Mouse (Mus musculus) layer of hippocampus, postnatal 25 days (tissue): ENCODE results near the gene Dlgap4. TPM values are rescaled to one million over a fixed set of nuclear protein-coding genes. Genes with fewer than 3 reads are reported as not detected.
"Not testable (repeated sequence)": the region's sequence is repeated elsewhere in the genome, so short reads cannot be mapped to it uniquely, and the experiment has no call there.

ENCODE experiments used
- DNase-seq, 2 experiments: peaks; one replicate each; pipeline ENCODE4 v3.0.0; 2022; ENCODE audit warnings: mixed read lengths in 2 of 2, low spot score in 1 of 2; ENCODE audit errors: extremely low spot score in 1 of 2
- total RNA-seq, 2 experiments: library from RNA; stranded (reverse); gene quantifications; 2 replicates each; pipeline ENCODE4 v1.2.3; 2021

Gene Dlgap4
- total RNA-seq, 2 experiments from 2014 or later, result 180 to 211 TPM

DNA sequence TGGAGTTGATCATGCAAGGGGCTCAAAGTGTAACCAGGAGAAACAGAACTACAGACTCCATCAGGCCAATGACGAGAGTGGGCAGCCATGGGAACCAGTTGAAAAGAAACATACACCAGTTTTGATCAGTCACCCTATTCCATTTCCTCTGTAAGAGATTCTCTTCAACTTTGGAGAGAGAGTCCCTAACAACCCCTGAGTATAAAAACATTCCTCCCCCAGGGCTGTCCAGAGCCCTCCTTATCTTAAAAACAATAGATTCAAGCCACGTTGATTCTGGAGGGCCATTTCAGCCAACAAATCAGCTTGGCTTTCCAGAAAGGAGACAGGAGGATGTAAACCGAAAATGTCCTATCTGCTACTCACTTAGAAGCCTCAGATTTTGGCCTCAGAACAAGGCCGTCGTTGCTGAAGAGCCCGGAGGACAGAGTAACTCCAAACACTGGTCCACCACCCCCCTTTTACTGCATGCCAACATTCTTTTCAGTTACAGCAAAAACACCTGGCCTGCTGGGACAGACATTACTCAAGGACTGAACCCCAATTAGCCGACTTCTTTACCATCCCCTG, 170.6 kb downstream of the Dlgap4 start:
- no peak for DNase-seq

DNA sequence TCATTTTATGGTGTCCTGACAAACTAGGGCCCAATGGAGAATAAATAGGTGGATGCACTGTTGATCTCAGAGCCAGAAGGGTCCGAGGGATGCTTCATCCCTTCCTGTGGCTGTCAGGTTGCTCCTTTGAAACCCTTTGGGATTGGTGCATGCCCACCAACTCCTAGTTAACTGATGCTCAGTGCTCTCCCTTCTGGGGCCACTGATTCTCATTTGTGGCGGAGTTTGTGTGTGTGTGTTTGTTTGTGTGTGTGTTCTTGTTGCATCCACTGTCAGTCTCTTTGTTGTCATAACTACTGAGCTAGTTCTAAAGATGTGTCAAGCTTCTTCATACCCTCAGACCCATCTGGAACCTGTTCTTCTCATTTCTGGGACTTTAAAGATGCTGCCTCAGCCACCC, 171.4 kb downstream of the Dlgap4 start:
- DNase-seq, result no peak

DNA sequence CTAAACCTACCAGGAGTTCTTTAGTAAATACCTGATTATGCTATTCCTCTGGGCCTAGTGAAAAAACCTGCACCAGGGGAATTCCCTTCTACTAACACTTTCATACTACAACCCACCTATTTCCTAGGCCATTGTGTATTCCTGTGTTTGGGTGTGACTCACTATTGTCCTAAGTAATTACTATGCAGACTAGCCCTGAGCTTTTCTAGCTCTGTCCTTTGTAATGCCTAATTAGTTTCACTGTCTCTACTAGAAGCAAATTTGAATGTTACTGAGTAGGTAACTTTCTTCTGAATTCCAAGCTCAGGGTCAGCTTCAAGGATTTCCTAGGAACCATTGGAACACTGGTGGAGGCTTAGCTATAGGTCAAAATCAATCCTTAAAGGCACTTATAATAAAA, 172.9 kb downstream of the Dlgap4 start:
- not testable (repeated sequence) for DNase-seq

DNA sequence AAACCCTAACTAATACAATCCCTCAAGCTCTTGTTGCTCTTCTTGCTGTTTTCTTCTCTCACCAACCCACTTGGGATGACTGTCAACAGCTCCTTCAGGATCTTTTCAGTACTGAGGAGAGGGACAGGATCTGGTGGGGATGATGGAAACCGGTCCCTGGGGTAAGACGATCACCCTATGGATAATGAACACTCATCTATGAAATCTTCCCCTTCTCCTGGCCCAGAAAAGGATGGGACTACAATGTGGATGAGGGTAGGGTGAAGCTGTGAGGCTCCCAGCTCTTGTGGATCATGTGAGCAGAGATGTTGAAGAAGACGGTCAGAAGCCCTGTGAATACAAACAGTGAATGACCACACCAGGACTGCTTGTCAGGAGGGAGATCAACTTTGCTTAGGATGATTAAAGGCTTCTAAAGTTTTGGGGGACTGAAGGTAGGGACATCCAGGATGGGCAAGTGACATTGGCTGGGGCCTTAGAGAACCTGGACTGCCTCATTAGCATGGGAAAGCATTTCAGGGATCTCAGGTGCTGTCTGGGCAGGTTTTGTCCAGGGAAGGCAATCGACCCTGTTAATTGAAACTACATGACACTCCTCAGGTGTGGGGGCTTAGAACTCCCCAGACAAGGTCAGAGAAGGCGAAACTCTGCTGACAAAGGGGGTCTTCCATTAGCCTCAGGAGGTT, 173.7 kb downstream of the Dlgap4 start:
- no peak for DNase-seq

DNA sequence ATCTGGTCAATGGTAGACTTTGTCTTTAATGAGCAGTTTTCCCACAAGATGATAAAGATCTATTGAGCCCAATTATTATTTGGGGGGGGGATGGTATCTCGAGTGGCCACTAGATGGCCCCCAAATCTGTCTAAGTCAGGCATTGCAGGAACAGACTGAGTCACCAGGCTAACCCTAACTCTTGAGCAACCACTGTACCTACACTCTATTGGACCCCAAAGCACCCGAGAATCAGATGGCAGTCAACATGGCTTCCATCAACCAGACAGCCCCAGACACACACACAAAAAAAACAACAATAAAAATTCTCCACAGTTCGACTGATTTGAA, 174.2 kb downstream of the Dlgap4 start:
- no peak for DNase-seq

DNA sequence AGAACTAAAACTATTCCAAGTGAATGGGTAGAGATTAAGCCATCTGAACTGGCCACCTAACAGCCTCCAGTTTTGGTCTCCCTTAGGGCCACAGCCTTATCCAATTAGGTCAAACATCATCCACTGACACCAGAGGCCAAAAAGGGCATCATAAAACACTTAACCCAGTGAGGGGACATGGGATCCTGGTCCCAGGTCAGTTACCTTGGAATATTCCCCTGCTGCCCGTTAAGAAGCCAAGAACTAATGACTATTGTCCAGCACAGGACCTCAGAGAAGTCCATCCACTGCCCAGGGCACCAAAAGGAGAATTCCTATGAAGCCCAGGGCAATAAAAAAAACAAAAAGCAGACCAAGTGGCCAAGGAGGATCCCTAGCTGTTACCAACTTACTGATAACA, 175.3 kb downstream of the Dlgap4 start:
- no peak for DNase-seq

DNA sequence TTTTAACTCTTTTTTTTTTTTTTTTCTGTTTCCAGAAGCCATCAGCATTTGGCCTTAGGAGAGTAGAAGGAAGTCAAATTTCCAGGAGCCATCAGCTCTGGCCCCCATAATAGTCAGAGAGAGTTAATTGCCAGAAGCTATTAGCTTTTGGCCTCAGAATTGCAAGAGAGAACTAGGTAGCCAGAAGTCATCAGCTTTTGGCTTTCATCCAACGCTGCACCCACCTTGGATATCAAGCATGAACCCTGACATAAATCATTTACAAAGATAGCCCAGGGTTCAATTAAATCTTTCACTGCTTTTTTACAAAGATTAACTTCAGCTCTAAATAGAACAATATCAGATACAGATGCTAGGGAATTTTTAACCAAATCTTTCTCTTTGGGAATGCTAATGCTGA, 185.0 kb downstream of the Dlgap4 start:
- DNase-seq, result no peak

DNA sequence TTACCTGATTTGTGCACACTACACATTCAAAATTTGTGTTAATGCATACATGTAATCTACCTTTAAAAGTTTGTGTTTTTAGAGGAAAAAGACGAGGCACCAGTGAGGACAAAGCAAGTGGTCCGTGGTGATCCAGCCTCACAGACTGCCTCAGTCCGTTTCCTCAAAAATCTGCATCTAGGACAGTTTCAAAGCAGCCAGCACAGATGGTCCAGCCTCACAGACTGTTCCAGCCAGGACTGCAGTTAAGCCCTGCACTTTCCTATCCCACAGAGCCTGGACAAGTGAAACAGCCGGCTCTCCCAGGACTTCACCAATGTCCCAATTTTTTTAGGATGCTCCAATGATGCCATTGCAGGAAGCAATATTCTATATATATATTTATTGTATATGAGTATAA, 187.5 kb downstream of the Dlgap4 start:
- no peak for DNase-seq

DNA sequence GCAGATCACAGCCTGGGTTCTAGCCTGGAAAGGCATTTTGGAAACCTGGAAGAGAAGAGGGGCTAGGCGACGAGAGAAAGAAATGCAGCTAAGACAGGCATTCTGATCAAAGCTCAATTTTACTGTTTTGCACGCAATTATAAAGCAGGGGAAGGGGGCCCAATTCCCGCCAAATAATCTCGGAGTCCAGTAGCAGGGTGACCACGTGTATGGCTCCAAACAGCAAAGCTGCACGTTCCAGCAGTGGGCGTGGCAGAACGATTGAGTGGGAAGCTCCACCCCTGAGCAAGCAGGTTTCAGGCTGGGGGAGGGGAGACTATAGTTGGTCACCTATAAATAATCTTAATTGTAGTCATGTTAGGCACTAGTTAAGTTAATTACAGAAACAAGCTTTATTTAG, 188.6 kb downstream of the Dlgap4 start:
- DNase-seq, result not testable (repeated sequence)

DNA sequence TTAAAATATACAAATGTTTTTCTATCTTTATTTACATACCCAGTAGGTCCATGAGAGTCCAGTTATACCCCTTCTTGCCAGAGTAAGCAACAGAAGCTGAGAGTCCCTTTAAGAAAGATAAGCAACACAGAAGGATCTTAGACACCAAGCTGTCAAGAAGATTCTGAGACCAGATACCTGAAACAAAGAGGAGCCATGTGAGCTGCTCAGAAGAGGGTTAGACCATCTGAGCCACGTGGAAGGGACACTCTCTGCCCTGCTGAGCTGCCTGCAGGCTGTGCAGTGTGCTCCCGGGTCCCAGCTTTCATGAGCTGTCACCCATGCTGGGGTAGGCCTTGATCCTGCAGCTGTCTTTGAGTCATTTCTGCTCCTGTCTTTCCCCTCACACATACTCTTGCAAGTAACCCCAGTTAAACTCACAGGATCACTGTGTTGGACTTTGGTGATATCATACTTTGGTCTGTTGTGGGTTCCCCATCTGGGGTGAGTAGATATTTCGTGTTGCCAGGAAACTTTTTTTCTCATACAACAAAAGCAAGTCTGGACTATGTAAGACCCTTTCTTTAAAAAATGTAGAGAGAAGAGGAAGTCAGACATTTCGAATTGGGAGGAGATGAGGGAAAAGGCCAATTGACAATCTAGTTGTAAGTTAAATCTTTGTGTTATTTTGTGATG, 190.3 kb downstream of the Dlgap4 start:
- DNase-seq, result no peak

DNA sequence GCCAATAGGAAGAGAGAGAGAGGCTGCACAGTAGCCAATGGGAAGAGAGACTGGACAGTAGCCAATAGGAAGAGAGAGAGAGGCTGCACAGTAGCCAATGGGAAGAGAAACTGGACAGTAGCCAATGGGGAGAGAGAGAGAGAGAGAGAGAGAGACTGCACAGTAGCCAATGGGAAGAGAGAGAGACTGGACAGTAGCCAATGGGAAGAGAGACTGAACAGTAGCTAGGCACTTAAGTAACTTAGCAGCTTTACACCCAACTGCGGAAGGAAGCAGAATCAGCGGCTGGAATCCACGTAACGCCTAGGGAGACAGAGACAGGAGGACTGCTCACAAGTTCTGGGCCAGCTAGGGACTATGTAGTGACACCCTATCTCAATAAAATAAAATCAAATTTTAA, 191.1 kb downstream of the Dlgap4 start:
- no peak for DNase-seq

DNA sequence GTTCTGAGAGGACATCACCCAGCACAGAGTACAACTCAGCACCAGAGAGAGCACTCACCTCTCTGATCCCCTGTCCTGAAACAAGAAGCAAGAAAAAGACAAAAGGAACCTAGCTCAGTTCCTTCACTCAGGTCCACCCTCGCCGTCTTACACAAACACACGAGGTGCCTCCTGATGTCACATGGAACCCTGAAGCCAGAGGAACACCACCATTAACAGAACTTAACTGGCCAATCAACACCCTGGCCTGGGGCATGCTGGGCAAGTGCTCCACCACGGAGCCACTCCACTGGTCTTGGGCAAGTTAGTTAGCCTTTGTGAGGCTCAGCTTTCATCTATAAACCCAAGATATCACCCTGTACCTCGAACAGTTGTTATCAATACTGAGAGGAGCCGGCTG, 193.4 kb downstream of the Dlgap4 start:
- no peak for DNase-seq

DNA sequence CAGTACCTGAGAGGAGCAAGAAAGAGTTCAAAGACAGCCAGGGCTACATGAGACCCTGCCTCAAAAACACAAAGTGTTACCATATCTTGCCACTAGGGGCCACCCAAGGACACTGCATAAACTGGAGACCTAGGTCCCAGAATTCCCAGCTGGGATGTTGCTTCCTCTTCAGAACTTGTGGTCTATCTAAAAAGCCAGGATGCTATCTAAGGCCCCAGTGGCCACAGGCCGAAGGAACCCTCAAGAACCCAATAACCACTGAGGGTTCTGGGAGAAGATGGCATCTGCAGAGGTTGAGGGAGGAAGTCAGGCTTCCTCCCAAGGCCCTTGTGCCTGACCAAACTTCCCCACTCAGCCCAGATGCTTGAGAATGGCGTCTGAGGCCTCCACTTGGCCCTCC, 196.1 kb downstream of the Dlgap4 start:
- peak; percentile 37 to 77 for DNase-seq

DNA sequence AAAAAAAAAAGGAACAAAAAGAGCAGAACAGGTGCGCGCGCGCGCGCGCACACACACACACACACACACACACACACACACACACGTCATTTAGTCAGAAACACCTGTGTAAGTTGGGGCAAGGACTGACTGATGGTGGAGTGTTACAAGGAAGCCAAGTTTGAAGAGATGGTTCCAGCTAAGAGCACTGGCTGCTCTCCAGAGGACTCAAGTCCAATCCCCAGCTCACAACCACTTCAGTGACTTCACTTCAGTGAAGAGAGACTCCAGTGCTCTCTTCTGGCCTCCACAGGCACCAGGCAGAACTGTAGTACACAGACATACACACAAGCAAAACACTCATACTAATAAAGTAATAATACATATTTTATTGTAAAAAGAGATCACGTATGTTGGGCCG, 197.2 kb downstream of the Dlgap4 start:
- DNase-seq, result no peak

DNA sequence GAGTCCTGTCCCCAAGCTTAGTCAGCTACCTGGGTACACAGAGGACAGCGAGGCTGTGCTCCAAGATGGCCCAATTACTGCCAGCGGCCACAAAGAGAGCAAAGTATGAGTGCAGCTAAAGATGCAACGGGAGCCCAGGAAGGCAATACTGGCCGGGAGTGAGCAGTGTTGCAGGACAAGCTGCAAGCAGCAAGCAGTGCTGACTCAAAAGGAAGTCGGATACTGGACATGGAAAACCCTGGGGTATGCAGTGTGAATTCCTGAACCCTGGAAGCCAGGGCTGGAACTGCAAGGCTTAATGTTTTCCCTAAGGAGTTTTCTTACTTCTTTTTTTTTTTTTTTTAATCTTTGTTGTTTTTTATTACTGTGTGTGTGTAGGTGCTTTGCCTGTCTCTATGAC, 198.1 kb downstream of the Dlgap4 start:
- no peak for DNase-seq

Other genes starting within 250 kb of the Dlgap4 start
- 100 to 1,000 TPM; 310 to 347 TPM for gene Epb41l1, start 192.8 kb upstream of the Dlgap4 start, total RNA-seq
- 10 to 100 TPM; 29.8 to 37.8 TPM for gene Aar2, start 66.1 kb upstream of the Dlgap4 start, total RNA-seq
- 10 to 100 TPM; 14.3 to 18.8 TPM for gene Myl9, start 161.7 kb downstream of the Dlgap4 start, total RNA-seq
- gene Tgif2, start 226.3 kb downstream of the Dlgap4 start, total RNA-seq, result 1 to 10 TPM; 1.1 to 2.1 TPM
- 1 to 10 TPM; 2.0 to 4.3 TPM for gene 4930518I15Rik, start 244.2 kb downstream of the Dlgap4 start, total RNA-seq
- gene Rab5if, start 249.4 kb downstream of the Dlgap4 start, total RNA-seq, result 100 to 1,000 TPM; 105 to 112 TPM